Mouse (Mus musculus) A20 (cell line): ENCODE measurements at regions not wholly inside any gene's neighbourhood (a gene's known extent, or its start where the extent isn't known, plus 50 kb on each side); places are given as distances from the start of the nearest gene placed in this dataset.
A peak's percentile ranks its signal among the peaks of the same experiment; 100 is the strongest.
"Not testable (repeated sequence)": the region's sequence is repeated elsewhere in the genome, so short reads cannot be mapped to it uniquely, and the experiment has no call there.

Experiments
- DNase-seq: peaks from one replicate; pipeline ENCODE4 v3.0.0-alpha.2; 2011; ENCODE audit warnings: low read depth, low spot score

DNA sequence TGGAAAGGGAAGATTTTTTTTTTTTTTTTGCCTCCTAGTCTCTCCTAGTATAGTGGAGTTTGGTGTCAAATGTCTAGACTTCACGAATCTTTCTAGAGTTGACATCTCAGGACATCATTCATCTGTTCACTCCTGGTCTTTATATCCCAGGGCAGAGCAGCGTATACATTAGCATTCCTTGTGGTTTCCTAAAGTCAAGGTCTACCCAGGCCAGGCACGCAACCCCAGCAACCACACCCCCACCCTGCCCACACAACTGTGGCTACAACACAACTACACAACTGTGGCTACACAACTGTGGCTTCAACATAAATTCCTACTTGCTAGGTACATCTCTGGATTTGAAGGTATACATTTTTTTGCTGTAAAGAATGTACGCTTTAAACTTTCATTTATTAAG lies 122.2 kb downstream of the Ppp1r3a start:
- DNase-seq = no peak

GRCm38 (mm10) chr6:14631719-14632445 lies 123.2 kb downstream of the Ppp1r3a start:
- no peak for DNase-seq

DNA sequence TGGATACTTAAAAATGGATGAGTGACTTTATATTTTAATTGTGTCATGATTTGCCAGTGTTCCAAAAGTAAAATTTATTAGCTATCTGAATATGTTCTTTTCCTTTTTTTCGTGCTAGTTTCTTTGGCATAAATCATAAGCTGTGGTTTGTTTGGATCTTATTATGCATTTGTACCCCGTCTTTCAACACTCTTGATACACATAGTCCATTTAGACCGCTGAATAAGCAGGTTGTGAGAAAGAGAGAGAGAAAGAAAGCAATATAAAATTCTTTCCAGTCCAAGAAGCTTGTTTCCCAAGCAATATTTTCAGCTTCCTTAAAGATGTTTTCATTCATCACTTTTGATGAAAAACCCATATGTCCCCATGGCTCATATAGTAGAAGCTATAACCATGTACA lies 138.4 kb downstream of the Ppp1r3a start:
- DNase-seq = no peak

DNA sequence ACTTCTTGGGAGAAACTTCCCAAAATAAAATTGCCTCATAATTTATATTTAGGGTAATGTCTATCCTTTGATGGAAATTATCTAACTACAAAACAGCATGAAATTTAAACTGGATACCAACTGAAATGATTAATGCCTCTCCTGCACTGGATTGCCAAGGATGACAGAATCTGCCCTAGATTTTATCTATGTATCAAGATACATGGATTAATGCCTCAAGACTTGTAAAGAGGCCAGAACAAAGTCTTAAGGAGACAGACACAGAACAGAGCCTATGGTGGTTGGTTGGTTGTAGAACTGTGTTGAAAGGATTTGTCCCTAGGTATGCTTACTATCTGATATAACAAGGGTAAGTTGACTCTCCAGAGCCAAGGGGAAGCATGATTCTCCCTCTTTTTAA lies 147.0 kb downstream of the Ppp1r3a start:
- DNase-seq = no peak

- DNase-seq = no peak
These were observed 154.4 kb downstream of the Ppp1r3a start for GRCm38 (mm10) chr6:14600543-14601249.

DNA sequence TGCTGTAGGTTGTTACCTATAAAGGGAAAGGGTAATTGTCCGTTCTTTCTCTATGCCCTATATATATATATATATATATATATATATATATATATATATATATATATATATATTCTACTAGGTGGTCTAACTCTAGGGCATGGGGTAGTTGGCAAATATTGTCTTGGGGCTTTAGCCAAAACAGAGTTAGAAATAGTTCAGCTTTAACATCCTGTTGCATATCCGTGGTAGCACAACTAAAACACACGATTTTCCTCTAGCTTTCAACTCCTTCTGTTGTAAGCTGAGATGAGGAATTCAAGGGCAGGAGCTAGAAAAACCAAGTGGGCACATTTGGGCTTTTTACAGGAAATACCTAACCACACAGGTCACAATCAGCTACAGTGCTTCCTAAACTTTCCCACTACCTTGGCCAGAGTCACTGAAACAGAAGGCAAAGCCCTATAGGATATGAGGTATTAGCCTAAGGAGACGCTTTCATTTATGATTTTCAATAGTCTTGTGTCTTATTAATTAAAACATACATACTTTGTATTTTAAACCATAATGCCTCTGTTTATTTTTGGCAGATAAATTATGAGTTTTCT lies 158.1 kb downstream of the Ppp1r3a start:
- DNase-seq = no peak

DNA sequence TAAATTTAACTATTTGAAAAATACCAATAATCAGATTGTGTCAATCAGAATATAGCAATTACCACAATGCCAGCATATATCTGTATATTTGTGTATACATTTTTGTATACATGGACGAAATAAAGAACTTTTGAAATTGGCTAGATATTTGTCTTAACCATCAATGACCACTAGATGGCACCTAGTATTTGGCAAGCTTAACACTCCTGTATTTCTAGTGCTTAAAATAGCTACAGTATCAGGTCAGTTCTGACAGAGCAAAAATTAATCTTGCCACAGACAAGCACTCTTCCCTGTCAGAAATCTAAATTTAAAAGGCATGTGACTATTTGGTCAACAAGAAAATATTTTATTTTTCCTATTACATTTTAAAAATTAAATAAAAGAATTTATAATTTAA lies 169.2 kb downstream of the Ppp1r3a start:
- peak; percentile 33 for DNase-seq

DNA sequence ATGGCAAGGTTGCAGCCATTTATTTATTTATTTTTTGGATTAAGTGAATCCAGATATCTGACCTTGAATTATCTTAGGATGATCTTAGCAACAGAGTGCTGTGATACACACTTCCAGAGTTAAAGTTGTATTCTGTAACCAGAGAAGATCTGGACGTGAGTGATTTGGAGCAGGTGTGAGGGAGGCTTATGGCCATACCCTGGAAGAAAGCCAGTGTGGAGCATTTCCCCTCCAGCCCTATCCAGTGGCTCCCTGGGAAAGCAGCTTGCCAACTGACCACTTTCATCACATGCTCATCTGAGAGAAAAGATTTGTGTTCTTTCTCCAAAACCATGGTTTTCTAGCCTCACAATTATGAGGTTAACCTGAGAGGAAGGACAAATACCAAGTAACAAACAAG lies 171.2 kb downstream of the Ppp1r3a start:
- no peak for DNase-seq

DNA sequence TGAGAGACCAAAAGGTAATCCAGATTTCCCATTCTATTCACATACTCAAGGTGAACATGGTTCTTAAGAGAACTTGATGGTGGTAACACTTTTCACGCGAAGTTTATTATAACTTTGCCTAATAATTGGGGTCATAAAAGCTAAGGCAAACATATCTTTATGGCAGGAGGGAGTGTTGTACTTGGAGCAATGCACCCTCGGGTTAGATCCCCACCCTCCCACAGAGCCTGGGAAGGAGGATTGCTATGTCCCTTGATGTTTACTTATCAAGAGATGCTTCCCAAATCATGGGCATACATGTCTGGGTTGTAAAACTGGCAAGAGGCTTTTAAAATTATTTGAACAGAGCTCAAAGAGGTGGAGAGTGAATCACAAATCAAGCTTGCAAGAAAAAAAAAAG lies 180.5 kb downstream of the Ppp1r3a start:
- DNase-seq = no peak

DNA sequence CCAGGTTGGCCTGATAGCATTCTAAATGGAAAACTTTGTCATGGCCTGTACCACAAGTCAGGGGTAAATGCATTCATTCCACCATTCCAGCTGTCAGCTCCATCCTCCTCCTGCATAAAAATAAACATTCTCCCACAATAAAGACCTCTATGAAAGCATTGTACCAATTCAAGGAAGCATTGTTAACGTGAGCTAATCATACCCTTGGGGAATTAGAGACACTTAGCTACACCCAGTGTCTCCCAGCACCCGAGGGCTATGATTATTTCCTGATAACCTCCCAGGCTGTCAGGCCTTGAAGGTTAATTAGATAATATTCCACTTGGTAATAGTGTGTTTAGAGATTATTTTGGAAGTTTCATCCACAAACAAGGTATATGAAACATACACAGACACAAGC lies 182.1 kb downstream of the Ppp1r3a start:
- no peak for DNase-seq

GRCm38 (mm10) chr6:14540333-14540732 lies 214.7 kb downstream of the Ppp1r3a start:
- DNase-seq = no peak

GRCm38 (mm10) chr6:14529096-14529495 lies 226.0 kb downstream of the Ppp1r3a start:
- DNase-seq = no peak

GRCm38 (mm10) chr6:14528564-14528963 lies 226.5 kb downstream of the Ppp1r3a start:
- no peak for DNase-seq

DNA sequence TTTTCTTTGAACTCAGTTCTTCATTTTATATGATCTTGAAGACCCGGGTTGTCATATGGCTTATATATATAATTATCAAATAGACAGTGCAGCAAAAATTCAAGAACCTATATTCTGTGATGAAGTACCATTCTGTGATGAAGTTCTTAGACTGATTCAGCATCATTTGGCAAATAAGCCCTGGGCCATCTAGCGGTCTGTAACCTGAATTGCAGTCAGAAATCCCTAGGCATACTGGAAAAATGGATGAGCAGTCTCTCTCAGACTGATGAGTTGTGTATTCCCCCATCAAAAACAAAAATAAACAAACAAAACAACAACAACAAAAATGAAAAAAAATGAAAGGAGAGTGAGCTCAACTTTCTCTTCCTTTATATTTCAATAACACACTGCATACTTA lies 232.3 kb downstream of the Ppp1r3a start:
- peak; percentile 27 for DNase-seq

DNA sequence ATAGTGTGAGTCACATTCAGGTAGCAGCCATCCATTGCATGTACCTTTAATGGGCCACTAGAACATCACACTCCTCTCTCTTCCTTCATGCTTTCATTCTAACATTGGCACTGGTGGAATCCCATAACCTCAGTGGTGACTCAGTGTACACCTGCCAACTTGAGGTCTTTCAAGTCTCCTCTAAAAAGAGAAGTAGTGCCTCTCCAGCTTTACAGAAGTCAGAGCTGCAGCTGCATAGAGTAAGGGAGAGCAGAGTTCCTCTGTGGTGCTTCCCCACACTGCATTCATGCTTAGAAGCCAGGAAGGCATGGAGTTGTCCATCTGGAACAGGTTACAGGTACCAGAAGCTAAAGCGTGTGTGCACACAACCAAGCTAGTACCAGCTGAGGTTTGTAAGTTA lies 233.8 kb downstream of the Ppp1r3a start:
- DNase-seq = peak; percentile 10

DNA sequence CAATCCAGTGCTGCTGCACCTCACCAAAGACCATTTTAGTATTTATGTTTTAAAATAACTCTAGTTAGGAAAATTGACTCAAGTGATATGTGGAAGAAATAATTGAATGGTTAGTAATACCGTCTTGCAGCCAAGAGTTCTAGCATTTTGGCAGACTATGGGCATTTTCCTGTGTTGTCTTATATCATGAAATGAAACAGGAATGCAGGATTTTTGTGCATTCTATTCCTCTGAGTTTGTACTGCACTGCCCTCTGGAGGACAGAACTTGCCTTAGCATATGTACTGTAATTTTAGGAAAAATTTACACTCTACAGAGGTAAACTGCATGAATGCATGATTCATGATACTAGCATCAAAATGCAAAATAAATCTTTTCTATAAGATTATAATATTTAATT lies 250.9 kb downstream of the Ppp1r3a start:
- DNase-seq = peak; percentile 40

DNA sequence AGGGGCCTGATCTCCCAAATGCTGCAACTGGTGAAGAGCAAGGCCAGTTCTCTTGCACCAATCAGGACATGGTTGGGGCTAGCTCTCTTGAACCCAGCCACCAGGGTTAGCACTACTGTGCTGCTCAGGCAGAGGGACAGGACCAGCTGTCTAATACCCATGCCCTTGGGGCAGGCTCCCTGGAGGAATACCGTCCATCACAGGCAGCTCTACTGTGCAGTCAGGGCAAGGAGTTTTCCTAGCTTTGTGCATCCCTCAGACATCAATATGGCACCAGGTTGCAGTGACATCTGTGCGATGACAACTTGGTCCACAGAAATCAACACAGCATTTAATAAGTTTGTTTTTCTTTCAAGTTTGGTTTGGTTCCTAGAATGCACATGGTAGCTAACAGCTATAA lies 254.4 kb downstream of the Ppp1r3a start:
- DNase-seq = no peak

DNA sequence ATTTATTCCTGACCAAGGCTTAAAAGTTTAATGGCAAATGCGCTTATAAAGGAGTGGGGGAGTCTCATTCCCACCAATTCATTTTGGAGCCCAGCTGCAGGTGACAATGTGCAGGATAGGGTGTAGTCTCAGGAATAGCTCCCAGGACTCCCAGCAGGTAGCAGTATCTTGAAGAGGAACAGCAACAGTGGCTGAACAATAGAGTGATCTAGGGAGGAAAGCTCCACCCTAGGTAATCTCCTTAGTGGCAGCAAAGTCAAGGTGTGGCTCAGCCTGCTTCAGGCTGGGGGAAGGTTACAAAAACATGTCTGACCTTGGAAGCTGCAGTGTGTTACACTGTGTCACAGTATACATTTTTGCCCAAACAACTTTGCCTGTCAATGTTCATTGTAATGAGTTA lies 255.2 kb downstream of the Ppp1r3a start:
- not testable (repeated sequence) for DNase-seq

DNA sequence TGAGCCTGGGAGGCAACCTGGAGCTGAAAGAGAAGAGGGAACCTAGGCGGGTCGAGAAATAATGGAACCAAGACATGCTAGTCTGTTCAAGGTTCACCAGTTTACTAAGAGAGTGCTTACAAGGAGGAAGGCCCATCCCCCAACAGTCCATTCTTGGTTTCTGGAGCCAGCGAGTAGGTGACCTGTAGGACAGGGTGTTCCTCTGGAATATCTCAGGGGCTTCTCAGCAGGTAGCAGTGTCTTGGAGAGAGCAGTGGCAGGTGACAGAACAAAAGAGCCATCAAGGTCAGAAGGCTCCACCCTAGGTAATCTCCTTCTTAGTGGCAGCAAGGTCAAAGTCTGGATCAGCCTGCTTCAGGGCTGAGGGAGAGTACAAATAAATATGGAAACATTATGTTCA lies 268.4 kb downstream of the Ppp1r3a start:
- DNase-seq = not testable (repeated sequence)

DNA sequence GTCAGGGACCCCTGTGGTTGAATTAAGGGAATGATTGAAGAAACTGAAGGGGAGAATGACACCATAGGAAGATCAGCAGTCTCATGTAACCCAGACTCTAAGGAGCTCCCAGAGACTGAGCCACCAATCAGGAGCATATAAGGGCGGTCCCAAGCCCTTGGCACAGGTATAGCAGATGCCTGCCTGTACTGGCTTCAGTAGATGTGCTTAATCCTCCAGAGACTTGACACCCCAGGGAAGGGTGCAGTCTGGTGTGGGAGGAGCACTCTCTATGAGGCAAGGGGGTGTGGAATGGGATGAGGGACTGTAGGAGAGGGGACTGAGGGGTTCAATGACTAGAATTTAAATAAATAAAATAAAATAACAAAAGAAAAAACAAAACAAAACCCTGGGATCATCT lies 298.7 kb downstream of the Ppp1r3a start:
- DNase-seq = no peak

DNA sequence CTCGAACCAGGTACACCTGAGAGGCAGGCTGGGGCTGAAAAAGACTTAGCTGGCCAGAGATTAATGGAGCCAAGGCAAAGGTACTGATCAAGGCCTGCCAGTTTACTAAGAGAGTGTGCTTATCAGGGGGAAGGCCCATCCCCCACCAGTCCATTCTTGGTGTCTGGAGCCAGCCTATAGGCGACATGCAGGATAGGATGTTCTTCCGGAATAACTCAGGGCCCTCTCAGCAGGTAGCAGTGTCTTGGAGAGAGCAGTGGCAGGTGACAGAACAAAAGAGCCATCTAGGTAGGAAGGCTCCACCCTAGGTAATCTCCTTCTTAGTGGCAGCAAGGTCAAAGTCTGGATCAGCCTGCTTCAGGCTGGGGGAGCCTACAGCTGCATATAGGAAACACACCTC lies 301.8 kb downstream of the Ppp1r3a start:
- DNase-seq = not testable (repeated sequence)

DNA sequence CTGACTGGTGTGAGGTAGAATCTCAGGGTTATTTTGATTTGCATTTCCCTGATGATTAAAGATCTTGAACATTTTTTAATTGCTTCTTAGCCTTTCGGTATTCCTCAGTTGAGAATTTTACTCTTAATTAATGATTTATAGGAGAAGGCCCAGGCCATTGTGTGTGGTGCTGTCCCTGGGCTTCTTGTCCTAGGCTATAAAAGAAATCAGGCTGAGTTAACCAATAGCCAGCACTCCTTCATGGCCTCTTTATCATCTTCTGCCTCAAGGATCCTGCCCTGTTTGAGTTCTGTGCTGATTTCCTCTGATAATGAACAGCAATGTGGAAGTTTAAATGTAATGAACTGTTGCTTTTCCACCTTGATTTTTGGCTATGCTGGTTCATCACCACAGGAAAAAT lies 323.3 kb downstream of the Ppp1r3a start:
- DNase-seq = no peak

DNA sequence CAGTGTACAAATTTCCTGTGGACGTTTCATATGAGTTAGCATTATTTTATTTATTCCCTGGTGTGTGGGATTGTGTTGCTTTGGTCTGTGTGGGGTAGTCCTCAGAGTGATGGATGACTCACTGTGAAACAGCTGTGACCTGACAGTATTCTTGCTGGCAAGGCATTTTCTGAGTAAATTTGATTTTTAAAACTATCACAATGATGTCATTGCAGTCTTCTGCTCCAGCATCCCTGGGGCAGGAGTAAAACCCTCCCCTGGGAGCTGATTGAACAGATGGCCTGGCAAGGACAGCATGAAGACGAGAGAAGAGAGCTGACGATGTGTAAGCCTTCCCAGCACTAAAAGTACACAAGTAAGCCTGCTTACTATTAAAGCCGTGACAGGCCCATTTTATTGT lies 345.3 kb downstream of the Ppp1r3a start:
- DNase-seq = no peak
